Mouse (Mus musculus): ENCODE results near the gene Degs1. TPM values are rescaled to one million over a fixed set of nuclear protein-coding genes. Genes with fewer than 3 reads are reported as not detected.
"Not testable (repeated sequence)": the region's sequence is repeated elsewhere in the genome, so short reads cannot be mapped to it uniquely, and the experiment has no call there.

Degs1 gene
- 10 to 100 TPM; 68.5 to 75.1 TPM for total RNA-seq (2021)
- long read RNA-seq, experiment 1, transcript Degs1-201 (3 exons, 2,048 nt): major isoform, 175 of 195 reads
- long read RNA-seq, experiment 1, partial matches to known transcripts: 1 of 195 reads
- long read RNA-seq, experiment 1, other reads (novel, unspliced or antisense): 17 of 195 reads
- long read RNA-seq, experiment 2, transcript Degs1-201 (3 exons, 2,048 nt): major isoform, 112 of 127 reads
- long read RNA-seq, experiment 2, partial matches to known transcripts: 1 of 127 reads
- long read RNA-seq, experiment 2, other reads (novel, unspliced or antisense): 14 of 127 reads

DNA sequence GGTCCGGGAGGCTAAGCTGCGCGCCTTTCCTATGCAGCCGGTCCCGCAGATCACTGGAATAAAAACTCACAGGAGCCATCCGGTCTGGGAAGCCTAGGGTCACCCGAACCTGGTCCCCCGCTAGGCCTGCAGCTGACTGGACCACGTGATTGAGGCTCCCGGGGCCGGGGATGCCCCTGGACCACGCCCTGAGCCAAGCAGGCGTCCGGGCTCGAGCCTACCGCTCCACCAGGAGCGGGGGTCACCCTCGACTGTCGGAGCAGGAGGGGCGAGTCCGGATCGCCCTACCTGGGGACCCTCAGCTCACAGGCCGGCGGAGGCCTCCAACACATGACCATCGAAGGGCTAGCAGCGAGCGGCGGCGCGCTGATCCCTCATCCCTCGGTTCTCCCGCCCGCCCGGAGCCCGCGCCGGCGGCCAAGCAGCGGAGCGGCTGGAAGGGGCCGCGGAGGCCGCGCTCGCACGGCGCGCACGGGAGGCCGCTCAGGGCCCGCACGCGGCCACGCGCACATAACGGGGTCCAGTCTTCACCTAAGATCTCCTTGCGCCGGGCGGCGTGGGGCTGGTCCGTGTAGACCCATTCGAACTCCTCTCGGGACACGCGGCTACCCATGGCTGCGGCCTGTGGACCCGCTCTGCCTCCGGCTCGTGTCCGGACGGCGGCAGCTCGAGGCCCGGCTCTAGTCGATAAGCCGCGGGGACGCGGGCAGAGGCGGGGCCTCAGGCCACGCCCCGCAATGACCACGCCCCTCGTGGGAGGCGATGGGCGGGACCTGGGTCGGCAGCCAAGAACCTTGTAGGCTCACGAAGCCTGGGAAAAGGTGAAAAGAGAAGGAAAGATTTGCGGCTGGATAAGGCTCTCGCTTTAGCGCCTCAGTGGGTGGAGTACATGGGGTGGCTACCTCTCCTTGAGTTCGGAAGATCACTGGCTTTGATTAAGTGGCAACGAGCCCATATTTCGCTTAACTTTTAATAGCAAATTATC, at the start of gene Degs1:
TSS of gene Degs1 (minus strand) at position 714 of the 985 bp plus-strand sequence.
- intact Hi-C loops (cut with DNase I): no loop called here
- DNase-seq (ENCODE audit: low spot score in 2 of 2): peak; percentile 91

DNA sequence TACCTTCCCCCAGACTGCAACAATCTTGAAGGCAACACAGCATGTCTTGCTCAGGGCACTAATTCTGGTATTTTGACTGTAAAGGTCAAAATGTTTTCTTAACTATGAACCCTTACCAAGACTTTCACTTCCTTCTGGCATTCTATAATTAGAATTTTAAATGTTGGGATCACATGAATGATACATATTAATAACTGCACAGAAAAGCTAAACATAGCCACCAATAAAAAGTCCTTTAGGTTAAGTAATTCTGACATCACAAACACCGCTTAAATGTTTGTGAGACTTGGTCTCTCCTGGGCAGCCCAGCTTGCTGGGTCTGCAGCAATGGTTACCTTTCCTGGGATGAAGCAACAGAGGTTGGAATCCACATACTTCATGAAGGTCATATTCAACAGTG, 43.3 kb upstream of the Degs1 start:
- intact Hi-C loops (cut with DNase I): no loop called here
- no peak for DNase-seq (ENCODE audit: low spot score in 2 of 2)

DNA sequence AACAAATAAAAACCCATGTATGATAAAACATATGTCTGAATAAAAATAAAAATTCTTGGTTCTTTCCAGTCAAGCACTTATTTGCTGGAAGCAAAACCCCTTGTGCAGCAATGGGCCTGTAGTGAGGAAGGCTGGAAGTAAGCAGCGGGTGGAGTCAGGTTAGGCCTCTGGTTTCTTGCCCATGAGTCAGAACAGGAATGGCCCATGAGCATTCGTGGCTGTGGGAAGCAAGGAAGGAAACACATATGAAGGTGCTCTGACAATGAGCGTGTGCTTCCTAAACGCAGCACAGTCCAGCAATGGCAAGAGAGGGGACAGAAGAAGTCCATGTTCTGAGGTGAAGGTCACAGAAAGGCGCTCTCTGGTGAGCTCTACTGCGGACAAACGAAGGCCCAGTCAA, 41.9 kb upstream of the Degs1 start:
- intact Hi-C loops (cut with DNase I): no loop called here
- no peak for DNase-seq (ENCODE audit: low spot score in 2 of 2)

DNA sequence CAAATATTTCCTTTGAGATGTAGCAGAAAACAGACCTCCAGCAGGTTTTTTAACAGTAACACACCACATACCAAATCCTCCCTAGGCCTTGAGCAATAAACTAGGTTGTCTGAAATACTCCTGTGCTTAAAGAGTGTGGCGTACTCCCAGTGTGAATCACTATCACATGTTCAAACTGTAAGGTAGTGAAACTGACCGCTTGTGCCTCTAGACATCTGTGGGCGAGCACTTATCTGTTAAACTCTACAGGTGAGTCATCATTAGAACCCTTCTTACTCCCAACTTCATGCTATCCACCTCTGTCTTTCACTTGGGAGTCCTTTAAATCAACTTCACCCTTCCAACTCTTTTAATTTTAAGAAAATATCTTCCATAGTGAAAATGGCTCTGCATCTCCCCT, 40.5 kb upstream of the Degs1 start:
- intact Hi-C loops (cut with DNase I): no loop called here

DNA sequence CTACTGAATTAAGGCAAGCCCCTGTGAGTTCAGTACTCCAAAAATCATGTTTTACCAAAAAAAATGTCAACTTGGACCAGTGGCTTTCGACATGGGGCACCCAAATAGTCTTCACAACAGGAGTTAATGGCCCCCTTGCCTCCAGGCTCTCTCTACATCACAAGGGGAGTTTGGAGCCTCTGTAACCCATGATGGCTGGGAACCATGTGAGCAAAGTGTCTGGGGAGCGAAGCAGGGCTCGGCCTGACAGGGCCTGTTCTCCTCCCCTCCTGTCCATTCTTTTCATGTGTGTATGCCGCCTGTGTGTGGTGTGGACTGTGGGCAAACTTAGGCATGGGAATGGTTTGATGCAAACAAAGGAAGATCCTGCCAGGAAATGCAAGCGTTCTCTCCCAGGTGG, 31.6 kb upstream of the Degs1 start:
- intact Hi-C loops (cut with DNase I): no loop called here
- DNase-seq (ENCODE audit: low spot score in 2 of 2): no peak

More for the DNA sequence above, 40.5 kb upstream of the Degs1 start:
- DNase-seq (ENCODE audit: low spot score in 2 of 2): no peak

DNA sequence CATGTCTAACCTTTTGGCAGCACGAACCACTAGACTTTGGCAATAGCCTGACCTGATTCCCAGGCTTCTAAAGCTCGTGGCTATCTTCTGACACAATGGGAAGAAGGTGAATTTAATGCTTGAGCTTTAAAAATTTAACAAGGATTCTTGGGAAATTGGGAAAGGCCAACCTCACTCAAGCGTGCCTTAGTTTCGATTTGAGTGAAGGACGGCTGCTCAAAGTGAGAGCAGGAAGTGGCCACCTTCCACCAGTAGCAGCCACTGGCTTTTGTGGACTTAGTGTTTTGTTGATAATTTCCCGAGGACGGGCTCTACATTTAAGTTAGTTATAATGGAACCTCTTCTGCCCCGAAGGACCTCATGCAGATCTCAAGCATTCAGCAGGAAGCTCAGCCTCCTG, 30.6 kb upstream of the Degs1 start:
- intact Hi-C loops (cut with DNase I): no loop called here
- DNase-seq (ENCODE audit: low spot score in 2 of 2): no peak

DNA sequence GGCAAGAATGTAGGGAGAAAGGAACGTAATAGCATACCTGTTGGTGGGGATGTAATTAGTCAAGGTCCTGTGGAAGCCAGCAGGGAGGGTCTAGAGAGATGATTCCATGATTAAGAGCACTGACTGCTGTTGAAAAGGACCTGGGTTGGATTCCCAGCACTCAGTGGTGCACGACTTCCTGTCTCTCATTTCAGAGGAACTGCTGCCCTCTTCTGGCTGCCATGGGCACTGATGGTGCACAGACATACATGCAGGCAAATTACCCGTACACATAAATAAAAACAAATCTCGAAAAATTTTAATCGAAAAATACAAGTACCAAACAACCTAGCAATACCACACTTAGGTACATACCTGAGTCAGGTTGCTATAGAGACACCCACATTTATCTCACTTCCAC, 28.8 kb upstream of the Degs1 start:
- DNase-seq (ENCODE audit: low spot score in 2 of 2): no peak
- intact Hi-C loops (cut with DNase I): no loop called here

DNA sequence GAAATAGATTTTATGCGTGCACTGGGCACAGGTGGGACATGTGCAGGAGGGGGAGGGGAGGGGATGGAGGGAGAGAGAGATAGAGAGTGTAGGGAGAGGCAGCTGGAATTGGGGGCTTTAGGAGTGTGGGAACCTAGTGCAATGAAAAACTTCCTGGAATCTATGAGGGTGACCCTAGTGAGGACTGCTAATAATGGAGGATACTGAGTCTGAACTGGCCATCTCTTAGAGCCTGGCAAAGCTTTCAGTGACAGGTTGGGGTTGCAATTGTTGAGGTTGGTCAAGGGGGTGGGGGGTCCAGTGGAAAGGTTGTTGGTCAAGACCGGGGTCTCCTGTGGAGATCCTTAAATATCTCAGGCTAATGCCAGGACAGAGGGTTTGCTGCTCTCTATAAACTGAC, 27.7 kb upstream of the Degs1 start:
- intact Hi-C loops (cut with DNase I): no loop called here
- no peak for DNase-seq (ENCODE audit: low spot score in 2 of 2)

DNA sequence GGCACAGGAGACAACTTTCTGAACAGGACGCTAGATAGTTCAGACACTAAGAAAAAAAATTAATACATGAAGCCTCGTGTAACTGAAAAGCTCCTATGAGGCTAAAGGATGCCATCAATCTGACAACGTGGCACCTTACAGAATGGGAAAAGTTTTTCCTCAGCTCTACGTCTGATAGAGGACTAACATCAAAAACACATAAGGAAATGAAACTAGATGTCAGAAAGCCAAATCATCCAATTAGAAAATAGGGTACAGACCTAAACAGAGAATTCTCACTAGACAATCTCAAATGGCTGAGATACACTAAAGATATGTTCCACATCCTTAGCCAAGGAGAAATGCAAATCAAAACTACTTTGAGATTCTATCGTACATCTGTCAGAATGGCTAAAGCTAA, 26.8 kb upstream of the Degs1 start:
- no peak for DNase-seq (ENCODE audit: low spot score in 2 of 2)
- intact Hi-C loops (cut with DNase I): no loop called here

DNA sequence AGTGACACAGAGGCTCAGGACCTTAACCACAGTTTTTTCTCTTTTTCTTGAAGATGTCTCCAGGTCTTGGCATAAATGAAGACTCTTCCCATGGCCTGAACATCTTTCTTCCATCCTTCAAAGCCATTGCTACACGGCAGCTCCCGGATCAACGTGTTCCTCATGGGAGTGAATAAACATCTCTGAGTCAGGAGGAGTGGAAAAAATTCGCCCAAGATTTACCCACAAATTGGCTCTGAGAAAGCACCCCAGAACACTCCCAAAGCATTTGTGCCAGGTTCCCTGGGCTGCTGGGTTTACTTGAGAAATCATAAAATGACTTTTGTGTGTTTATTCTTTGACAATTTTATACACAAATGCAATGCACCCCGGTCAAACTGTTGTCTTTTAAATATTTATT, 20.3 kb upstream of the Degs1 start:
- no peak for DNase-seq (ENCODE audit: low spot score in 2 of 2)
- intact Hi-C loops (cut with DNase I): no loop called here

DNA sequence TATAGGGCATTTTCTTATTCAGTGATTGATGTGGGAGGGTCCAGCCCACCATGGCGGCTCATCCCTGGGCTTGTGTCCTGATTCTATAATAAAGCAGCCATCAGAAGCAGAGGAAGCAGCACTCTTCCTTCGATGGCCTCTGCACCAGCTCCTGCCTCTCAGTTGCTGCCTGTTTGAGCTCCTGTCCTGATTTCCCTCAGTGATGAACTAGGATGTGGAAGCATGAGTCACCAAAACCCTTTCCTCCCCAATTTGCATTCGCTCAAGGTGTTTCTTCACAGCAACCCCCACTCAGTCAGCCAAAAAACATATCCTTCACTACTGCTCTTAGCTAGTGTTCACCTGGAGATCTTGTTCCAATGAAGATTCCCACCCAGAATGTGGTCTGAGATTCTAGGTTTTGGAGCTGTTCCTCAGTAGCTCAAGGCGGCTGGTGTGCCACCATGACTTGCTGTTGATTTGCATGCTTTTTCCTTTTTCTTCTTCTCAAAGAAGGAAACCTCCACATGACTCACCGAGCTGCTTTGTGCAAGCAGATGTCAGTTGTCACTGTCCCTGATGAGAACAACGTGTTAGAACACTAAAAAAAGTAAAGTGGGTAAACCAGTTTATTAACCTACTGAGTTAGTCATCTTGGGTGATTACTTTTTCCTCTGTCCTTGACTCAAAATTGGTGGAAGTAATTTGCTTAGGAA, 19.7 kb upstream of the Degs1 start:
- no peak for DNase-seq (ENCODE audit: low spot score in 2 of 2)
- intact Hi-C loops (cut with DNase I): no loop called here

DNA sequence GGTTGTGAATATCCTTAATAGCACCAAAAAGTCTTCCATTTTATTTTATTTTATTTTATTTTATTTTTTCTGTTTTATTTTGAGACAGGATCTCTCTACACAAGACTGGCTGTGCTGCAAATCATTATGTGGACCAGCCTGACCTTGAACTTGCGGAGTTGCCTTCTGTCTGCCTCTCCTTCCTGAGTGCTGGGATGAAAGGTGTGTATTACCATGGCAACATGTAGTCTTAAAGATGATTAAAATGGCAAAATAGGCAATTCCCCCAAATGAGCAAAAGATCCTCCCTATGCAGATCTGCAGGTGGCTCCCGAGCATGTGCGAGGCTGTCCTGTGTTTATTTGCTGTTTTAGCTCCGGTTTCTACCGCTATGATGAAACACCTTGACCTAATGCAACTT, 15.2 kb upstream of the Degs1 start:
- DNase-seq (ENCODE audit: low spot score in 2 of 2): no peak
- intact Hi-C loops (cut with DNase I): no loop called here

DNA sequence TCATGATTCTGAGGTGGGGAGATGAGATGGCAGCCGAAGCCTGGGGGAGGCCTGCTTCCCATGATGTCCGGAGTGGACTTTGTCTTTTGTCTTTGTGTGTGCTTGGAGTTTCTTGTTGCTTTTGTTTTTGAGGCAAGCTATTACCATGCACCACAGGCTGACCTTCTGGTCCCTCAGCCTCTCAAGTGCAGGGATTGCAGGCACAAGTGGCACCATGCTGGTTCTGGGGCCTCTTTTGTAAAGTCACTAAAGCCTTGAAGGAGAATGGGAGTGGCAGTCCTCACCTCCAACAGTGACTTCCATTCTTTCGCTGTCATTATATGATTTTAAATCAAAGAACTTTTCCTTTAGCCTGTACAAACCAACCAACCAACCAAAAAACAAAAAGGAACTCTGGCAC, 14.6 kb upstream of the Degs1 start:
- intact Hi-C loops (cut with DNase I): no loop called here
- DNase-seq (ENCODE audit: low spot score in 2 of 2): no peak

DNA sequence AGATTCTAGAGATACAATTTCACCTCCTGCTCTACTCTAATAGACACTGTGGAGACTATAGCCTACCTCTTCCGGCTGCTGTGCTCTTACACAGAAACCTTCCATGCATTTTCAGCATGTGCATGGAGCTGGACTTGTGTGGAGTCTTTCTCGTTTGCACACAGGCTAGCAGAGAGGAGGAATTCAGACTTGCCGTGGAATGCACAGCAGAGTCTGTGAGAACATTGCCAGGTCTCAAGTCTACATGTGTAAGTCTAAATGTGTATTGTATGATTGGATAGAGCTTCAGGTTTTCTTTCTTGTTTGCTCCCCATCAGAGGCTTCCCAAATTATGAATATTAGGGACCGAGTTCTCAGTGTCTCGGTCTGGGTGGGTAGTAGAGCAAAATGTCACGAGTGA, 14.2 kb upstream of the Degs1 start:
- intact Hi-C loops (cut with DNase I): no loop called here
- no peak for DNase-seq (ENCODE audit: low spot score in 2 of 2)

DNA sequence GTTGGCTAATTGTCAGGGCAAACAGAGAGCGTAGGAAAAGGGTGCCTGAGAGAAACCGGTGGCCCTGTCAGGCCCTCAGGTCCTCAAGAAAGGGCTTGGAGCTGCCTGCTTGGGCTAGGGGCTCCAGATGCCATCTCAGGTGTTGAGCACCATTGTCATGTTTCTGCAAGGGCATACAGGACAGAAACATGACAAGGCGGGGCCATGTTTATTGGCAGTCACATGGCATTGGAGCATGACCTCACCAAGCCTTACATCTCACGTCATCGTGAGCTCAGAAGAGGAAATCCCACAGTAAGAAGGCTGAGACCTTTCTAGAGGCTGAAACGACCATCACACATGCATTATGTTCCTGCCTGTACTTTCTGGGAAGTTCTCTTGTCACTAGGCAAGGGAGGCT, 13.5 kb upstream of the Degs1 start:
- DNase-seq (ENCODE audit: low spot score in 2 of 2): no peak
- intact Hi-C loops (cut with DNase I): no loop called here

DNA sequence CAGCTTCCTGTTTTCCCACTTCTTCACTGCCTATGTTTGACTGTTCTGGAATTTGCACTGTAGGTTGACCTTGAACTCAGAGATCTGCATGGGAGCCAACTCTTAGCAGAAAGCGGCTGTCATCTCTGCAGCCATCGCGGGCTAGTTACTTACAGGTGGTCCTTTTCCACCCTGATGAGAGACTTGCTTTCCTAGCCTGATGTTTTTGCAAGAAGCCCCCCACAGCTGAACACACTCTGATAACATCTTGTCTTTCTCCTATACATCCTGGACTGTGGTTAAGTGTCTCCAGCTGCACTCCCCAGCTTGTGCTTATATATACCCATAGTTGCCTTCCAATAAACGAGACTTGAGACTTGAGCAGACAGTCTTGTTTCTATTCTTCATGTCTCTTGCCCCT, 9.7 kb upstream of the Degs1 start:
- no peak for DNase-seq (ENCODE audit: low spot score in 2 of 2)
- intact Hi-C loops (cut with DNase I): no loop called here

DNA sequence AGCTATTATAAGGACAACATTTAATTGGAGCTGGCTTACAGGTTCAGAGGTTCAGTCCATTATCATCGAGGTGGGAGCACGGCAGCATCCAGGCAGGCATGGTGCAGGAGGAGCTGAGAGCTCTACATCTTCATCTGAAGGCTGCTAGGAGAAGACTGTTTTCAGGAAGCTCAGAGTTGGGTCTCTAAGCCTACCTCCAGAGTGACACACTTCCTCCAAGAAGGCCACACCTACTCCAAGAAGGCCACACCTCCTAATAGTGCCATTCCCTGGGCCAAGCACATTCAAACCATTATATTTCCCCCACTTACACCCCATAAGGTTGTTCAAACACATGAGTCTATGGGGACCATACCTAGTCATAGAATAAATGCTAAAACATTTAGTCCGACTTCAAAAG, 8.1 kb upstream of the Degs1 start:
- DNase-seq (ENCODE audit: low spot score in 2 of 2); intact Hi-C loops (cut with DNase I): not testable (repeated sequence)

DNA sequence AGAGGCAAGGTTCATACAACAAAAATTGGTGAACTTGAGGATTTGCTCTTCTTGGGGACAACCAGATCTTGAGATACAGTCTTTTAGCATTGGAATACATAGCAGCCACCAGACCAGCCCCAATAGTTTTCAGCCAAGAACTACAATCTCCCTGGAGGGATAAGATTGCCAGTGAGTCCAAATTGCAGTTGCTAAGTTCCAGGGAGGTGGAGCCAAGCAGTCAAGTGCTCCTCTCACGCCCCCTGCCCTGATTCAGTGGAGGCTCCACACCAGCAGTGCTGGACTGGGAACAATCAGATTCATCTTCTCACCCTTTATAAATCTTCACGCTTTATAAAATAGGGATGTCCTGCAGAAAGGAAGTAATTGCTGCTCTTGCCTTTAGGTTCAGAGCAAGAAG, 7.2 kb upstream of the Degs1 start:
- intact Hi-C loops (cut with DNase I): no loop called here

DNA sequence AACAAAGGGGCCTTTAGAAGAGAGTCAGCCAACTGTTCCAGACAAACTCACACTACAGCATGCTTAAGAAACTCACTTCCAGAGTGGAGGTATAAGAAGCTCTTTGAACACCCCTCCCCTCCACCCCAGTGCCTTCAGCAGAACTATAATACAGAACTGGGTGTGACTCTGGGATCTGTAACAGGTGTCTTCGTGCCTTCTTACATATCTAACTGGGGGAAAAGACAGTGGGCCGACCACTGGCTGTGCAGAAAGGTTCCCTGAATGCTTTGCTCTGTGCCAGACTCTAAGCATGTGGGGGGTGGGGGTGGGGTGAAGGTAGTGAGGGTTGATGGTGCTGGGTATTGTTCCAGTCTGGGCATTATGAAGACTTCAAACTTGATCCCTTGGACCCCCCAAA, 6.0 kb upstream of the Degs1 start:
- no peak for DNase-seq (ENCODE audit: low spot score in 2 of 2)
- intact Hi-C loops (cut with DNase I): no loop called here

More for the DNA sequence above, 7.2 kb upstream of the Degs1 start:
- DNase-seq (ENCODE audit: low spot score in 2 of 2): no peak

DNA sequence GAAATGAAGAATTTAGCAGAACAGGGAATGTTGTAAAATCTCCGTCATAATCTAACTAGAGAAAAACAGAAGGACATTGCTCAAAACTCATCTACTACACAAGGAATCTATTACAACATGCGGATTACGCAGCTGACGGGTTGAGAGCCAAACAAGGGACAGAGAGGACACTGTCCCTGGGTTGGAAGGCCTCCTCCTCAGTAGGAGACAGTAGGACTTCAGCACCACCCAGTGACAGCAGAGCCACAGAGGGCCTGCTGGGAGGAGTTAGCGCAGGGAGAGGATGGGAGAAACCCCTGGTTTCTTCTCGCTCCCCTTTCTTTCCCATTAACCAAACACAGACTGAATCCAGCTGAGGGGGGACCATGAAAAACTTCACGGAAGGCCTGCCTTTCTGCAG, 5.2 kb upstream of the Degs1 start:
- no peak for DNase-seq (ENCODE audit: low spot score in 2 of 2)
- intact Hi-C loops (cut with DNase I): no loop called here

All from left cerebral cortex, postnatal 14 days (tissue).